Mouse (Mus musculus) heart, embryonic 11.5 days (tissue): ENCODE measurements around the gene Zbtb22. TPM values are rescaled to one million over a fixed set of nuclear protein-coding genes. Genes with fewer than 3 reads are reported as not detected.

Source experiments
- ATAC-seq: fragments of 200-750 bp; cut with Nextera tagmentation; replicated peaks from 2 replicates; pipeline ENCODE4 v1.8.0; 2017; ENCODE audit warnings: moderate library complexity; ENCODE audit not compliant: insufficient number of reproducible peaks, low FRiP score, low TSS enrichment
- H3K27ac ChIP-seq: fragments of 300-500 bp; sonication (generic); 2 replicates; pipeline ENCODE4 v1.5.1; 2014; ENCODE audit warnings: mild to moderate bottlenecking, low read depth, low read length
- H3K27me3 ChIP-seq: fragments of 300-500 bp; sonication (generic); 2 replicates; pipeline ENCODE4 v1.6.1; 2014; ENCODE audit warnings: mild to moderate bottlenecking, low read length, mixed read lengths; ENCODE audit not compliant: control insufficient read depth, insufficient read depth
- H3K36me3 ChIP-seq: fragments of 300-500 bp; sonication (generic); 2 replicates; pipeline ENCODE4 v1.6.1; 2014; ENCODE audit warnings: mild to moderate bottlenecking, low read length, moderate library complexity, mixed read lengths; ENCODE audit not compliant: control insufficient read depth, insufficient read depth
- H3K4me1 ChIP-seq: fragments of 300-500 bp; sonication (generic); 2 replicates; pipeline ENCODE4 v1.6.1; 2014; ENCODE audit warnings: low read length; ENCODE audit not compliant: control insufficient read depth, insufficient read depth
- H3K4me2 ChIP-seq: fragments of 300-500 bp; sonication (generic); 2 replicates; pipeline ENCODE4 v1.6.1; 2014; ENCODE audit warnings: mild to moderate bottlenecking, moderate library complexity
- H3K4me3 ChIP-seq: fragments of 300-500 bp; sonication (generic); 2 replicates; pipeline ENCODE4 v1.5.1; 2014; ENCODE audit warnings: low read depth, low read length
- H3K9ac ChIP-seq: fragments of 300-500 bp; sonication (generic); 2 replicates; pipeline ENCODE4 v1.6.1; 2014; ENCODE audit warnings: mild to moderate bottlenecking, low read depth, low read length, moderate library complexity
- H3K9me3 ChIP-seq: fragments of 300-500 bp; sonication (generic); replicated peaks from 2 replicates; pipeline ENCODE4 v1.6.1; 2016; ENCODE audit warnings: low read length; ENCODE audit not compliant: control insufficient read depth
- WGBS: fragments of 180-500 bp; shearing (Covaris S2); extraction: QIAGEN DNeasy Blood & Tissue Kit; methylation state at CpG from one replicate; pipeline ENCODE4 v1.1.7; 2014; ENCODE audit not compliant: insufficient replicate concordance; 5-methylcytosine and 5-hydroxymethylcytosine counted together
- microRNA-seq: library from miRNA; unstranded; fragments of <30 nt; microRNA quantifications from one replicate; pipeline ENCODE4, GENCODE M21; 2016; ENCODE audit warnings: borderline number of aligned reads
- polyA plus RNA-seq: library from polyadenylated mRNA; unstranded; fragments of >200 nt; fragmentation: Nextera tagmentation; extraction: Ambion mirVana; gene quantifications from 2 replicates; pipeline ENCODE4 v1.2.1, GENCODE M21; 2014

Zbtb22 gene
- polyA plus RNA-seq, 1 experiment from 2014 or later, result 7.8 TPM

DNA sequence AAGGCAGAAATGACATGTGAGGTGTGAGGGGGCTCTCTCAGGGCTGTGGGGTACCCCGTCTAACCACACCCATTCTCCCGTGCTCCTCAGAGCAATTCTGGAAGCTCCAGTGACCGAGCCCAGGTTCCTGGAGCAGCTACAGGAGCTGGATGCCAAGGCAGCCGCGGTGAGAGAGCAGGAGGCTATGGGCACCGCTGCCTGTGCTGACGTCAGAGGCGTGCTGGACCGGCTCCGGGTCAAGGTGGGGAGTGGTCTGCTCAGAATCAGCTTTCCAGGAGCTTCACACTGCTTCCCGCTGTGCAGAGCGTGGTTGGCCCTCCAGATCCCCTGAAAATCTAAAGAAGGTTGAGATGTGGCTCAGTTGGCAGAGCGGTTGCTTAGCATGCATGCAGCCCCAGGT, 43.4 kb downstream of the Zbtb22 start:
- Histone ChIP-seq H3K4me3 (no peak overlapping the region), H3K27me3 (no peaks in the 10 kb centered on the region), H3K9ac (no peak overlapping the region), H3K4me1 (peaks cover 12% of the 10 kb centered on the region), H3K27ac (no peak overlapping the region), H3K4me2 (no peak overlapping the region), H3K36me3 (peaks cover 7% of the 10 kb centered on the region; the same call in 1 of the 2 replicates), H3K9me3 (no peaks in the 10 kb centered on the region)
- no peak for ATAC-seq
- WGBS, result 96% methylated on average over 13 of the region's 13 CpGs

DNA sequence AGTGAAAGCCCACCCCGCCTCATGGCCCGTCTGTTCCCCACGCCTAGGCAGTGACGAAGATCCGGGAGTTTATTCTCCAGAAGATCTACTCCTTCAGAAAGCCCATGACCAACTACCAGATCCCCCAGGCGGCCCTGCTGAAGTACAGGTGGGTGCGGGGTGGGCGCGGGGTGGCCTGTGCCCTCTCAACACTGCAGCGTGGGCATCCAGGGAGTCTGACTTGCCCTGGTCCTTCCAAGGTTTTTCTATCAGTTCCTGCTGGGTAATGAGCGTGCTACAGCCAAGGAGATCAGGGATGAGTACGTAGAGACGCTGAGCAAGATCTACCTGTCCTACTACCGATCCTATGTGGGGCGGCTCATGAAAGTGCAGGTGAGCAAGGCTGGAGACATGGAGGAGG, 44.2 kb downstream of the Zbtb22 start:
- WGBS, result 90% methylated on average over 15 of the region's 15 CpGs
- Histone ChIP-seq H3K36me3 (peaks cover 6% of the 10 kb centered on the region; the same call in 1 of the 2 replicates), H3K27ac (no peak overlapping the region), H3K4me2 (no peak overlapping the region), H3K4me1 (peaks cover 6% of the 10 kb centered on the region), H3K9me3 (no peaks in the 10 kb centered on the region), H3K27me3 (no peaks in the 10 kb centered on the region), H3K4me3 (no peak overlapping the region), H3K9ac (no peak overlapping the region)
- ATAC-seq, result no peak

DNA sequence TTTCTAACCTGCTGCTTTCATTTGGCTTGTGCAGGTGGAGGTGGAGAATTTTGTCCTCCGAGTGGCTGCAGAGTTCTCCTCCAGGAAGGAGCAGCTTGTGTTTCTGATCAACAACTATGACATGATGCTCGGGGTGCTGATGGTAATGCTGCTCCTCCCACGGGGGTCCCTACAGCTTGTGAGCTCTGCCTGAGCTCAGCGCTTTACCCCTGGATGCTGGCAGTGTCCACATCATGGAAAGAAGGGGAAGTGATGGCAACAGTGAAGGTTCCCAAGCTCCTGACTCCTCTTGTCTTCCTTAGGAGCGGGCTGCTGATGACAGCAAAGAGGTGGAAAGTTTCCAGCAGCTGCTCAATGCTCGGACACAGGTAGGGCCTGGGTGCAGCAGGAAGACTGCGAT, 47.2 kb downstream of the Zbtb22 start:
- WGBS, result 89% methylated on average over 7 of the region's 7 CpGs
- H3K36me3 ChIP-seq, result peaks cover 6% of the 10 kb centered on the region; the same call in 1 of the 2 replicates
- no peaks in the 10 kb centered on the region for H3K9me3 ChIP-seq

DNA sequence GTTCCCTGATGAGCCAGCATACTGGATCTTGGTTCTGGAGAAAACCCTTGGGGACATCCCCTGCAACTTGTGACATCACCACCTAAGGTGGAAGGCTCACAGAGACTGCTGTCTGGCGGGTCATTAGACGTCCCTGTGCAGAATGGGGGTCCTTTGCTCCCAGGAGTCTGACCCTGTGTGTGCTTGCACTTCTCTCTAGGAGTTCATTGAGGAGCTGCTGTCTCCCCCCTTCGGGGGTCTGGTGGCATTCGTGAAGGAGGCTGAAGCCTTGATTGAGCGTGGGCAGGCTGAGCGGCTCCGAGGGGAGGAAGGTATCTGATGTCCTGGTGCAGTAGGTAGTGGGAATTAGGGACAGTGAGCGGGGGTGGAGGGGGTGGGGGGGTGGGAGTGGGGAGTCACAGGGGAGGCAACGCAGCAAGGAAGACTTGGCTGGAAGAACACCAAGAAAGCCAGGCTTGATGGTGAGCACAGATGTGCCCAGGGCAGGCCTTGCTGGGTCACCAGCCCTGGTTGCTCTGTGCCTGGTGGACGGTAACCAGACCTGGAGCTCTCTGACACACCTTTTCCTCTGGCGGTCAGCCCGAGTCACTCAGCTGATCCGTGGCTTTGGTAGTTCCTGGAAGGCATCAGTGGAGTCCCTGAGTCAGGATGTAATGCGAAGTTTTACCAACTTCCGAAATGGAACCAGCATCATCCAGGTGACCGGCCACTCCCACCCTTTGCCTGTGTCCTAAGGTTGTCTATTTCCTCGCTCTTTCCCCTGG, 49.6 kb downstream of the Zbtb22 start:
- WGBS, result 88% methylated on average over 17 of the region's 17 CpGs
- Histone ChIP-seq H3K4me3 (no peak overlapping the region), H3K4me2 (no peak overlapping the region), H3K9ac (no peak overlapping the region), H3K36me3 (peaks cover 6% of the 10 kb centered on the region; the same call in 1 of the 2 replicates), H3K27ac (no peak overlapping the region), H3K27me3 (no peaks in the 10 kb centered on the region), H3K4me1 (no peaks in the 10 kb centered on the region), H3K9me3 (no peaks in the 10 kb centered on the region)
- no peak for ATAC-seq

More for the DNA sequence above, 47.2 kb downstream of the Zbtb22 start:
- no peaks in the 10 kb centered on the region for H3K27me3 ChIP-seq
- H3K4me3 ChIP-seq, result no peak overlapping the region
- no peak for ATAC-seq
- no peak overlapping the region for H3K9ac ChIP-seq
- no peak overlapping the region for H3K4me2 ChIP-seq
- H3K4me1 ChIP-seq, result no peaks in the 10 kb centered on the region
- H3K27ac ChIP-seq, result no peak overlapping the region

DNA sequence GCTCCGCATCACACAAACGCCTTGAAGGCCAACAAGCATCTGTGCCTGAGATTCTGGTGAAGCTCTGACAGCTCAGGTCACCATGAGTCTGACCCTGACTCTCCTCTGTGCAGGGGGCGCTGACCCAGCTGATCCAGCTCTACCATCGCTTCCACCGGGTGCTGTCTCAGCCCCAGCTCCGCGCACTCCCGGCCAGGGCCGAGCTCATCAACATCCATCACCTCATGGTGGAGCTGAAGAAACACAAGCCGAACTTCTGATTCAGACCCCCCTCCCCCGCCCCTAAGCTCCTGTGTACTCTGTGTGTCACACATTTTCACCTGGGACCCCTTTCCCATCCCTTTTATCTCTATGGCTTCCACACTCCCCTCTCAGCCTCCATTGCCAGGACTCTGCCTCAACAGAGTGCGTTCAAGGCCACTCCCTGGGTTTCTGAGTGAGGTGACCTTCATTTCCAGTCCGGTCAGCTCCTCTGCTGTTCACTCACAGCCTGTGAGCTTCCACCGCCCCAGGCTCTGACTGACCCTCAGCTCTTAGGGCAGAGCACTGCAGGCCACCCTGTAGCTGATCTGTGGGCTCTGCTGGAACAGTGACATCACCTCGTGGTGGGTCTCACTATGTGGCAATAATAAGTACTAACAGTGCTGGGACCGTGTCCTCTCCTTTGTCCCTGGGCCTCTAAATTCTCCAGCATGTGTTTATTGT, 50.3 kb downstream of the Zbtb22 start:
- H3K36me3 ChIP-seq, result peaks cover 6% of the 10 kb centered on the region; the same call in 1 of the 2 replicates
- no peak for ATAC-seq
- H3K4me1 ChIP-seq, result no peaks in the 10 kb centered on the region
- 85% methylated on average over 16 of the region's 16 CpGs for WGBS
- H3K27me3 ChIP-seq, result no peaks in the 10 kb centered on the region
- no peak overlapping the region for H3K4me3 ChIP-seq
- no peak overlapping the region for H3K4me2 ChIP-seq
- no peak overlapping the region for H3K27ac ChIP-seq
- H3K9me3 ChIP-seq, result no peaks in the 10 kb centered on the region
- no peak overlapping the region for H3K9ac ChIP-seq

DNA sequence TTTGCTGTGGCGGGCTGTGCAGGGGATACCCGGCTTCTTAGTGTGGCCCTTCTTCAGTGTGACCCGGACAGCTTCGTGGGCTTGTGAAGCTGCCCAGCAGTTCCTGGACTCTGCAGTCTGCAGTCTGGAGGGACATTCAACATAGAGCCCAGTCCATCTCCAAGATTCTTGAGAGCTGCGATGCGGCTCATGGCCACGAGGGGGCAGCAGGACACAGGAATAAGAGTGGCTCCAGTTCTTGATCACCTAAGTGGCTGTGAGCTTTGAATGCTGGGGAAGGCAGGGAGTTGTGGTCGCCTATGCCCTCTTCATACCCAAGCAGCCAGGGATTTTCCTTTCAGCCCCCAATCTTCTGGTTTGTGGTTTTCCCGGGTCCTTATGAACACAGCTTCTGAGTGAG, 52.8 kb downstream of the Zbtb22 start:
- 3% methylated on average over 9 of the region's 9 CpGs for WGBS
- ATAC-seq, result peak; percentile 40; the same call in 1 of the 2 replicates
- H3K27ac ChIP-seq, result no peak overlapping the region
- no peaks in the 10 kb centered on the region for H3K9me3 ChIP-seq
- no peak overlapping the region for H3K4me3 ChIP-seq
- no peaks in the 10 kb centered on the region for H3K4me1 ChIP-seq
- no peak overlapping the region for H3K9ac ChIP-seq
- peaks cover under 1% of the 10 kb centered on the region; the same call in 1 of the 2 replicates for H3K36me3 ChIP-seq
- no peaks in the 10 kb centered on the region for H3K27me3 ChIP-seq
- no peak overlapping the region for H3K4me2 ChIP-seq

Small RNAs within 50 kb of the gene (microRNA-seq; reads per million reads assigned to microRNA genes)
- not detected for gene Gm27740

Other genes starting within 250 kb of the Zbtb22 start
- gene Hnrnpm, start 229.0 kb upstream of the Zbtb22 start, polyA plus RNA-seq, result 278 and 323 TPM in 2 replicates
- gene March2, start 197.2 kb upstream of the Zbtb22 start, polyA plus RNA-seq, result 73.6 and 83.2 TPM in 2 replicates
- gene Rab11b, start 155.4 kb upstream of the Zbtb22 start, polyA plus RNA-seq, result 254 and 285 TPM in 2 replicates
- 7.6 and 10.5 TPM in 2 replicates for gene Angptl4, start 134.1 kb upstream of the Zbtb22 start, polyA plus RNA-seq
- 30.1 and 43.2 TPM in 2 replicates for gene Kank3, start 105.4 kb upstream of the Zbtb22 start, polyA plus RNA-seq
- 654 and 701 TPM in 2 replicates for gene Rps28, start 91.3 kb upstream of the Zbtb22 start, polyA plus RNA-seq
- gene Ndufa7, start 91.3 kb upstream of the Zbtb22 start, polyA plus RNA-seq, result 457 and 481 TPM in 2 replicates
- 60.8 and 63.9 TPM in 2 replicates for gene Cd320, start 72.8 kb upstream of the Zbtb22 start, polyA plus RNA-seq
- gene Gm7029, start 42.1 kb upstream of the Zbtb22 start, polyA plus RNA-seq, result not detected in 2 replicates
- gene Kifc1, start 25.2 kb upstream of the Zbtb22 start, polyA plus RNA-seq, result 8.1 and 11.8 TPM in 2 replicates
- not detected in 2 replicates for gene Platr17, start 10.8 kb upstream of the Zbtb22 start, polyA plus RNA-seq
- gene Daxx, start 6.5 kb upstream of the Zbtb22 start, polyA plus RNA-seq, result 26.4 and 37.0 TPM in 2 replicates
- 22.0 and 23.4 TPM in 2 replicates for gene Tapbp, start within 50 bp of the Zbtb22 start, polyA plus RNA-seq
- gene Rgl2, start 13.6 kb downstream of the Zbtb22 start, polyA plus RNA-seq, result 25.8 and 27.8 TPM in 2 replicates
- 147 and 151 TPM in 2 replicates for gene Pfdn6, start 24.4 kb downstream of the Zbtb22 start, polyA plus RNA-seq
- 18.3 and 19.7 TPM in 2 replicates for gene Wdr46, start 24.8 kb downstream of the Zbtb22 start, polyA plus RNA-seq
- gene B3galt4, start 35.6 kb downstream of the Zbtb22 start, polyA plus RNA-seq, result 2.8 and 5.9 TPM in 2 replicates
- gene Vps52, start 39.9 kb downstream of the Zbtb22 start, polyA plus RNA-seq, result 28.1 and 29.5 TPM in 2 replicates
- 1,135 and 1,150 TPM in 2 replicates for gene Rps18, start 40.1 kb downstream of the Zbtb22 start, polyA plus RNA-seq
- 13.8 and 13.9 TPM in 2 replicates for gene H2-K1, start 84.4 kb downstream of the Zbtb22 start, polyA plus RNA-seq
- gene Ring1, start 108.8 kb downstream of the Zbtb22 start, polyA plus RNA-seq, result 3.9 and 4.4 TPM in 2 replicates
- gene H2-Ke6, start 112.2 kb downstream of the Zbtb22 start, polyA plus RNA-seq, result 29.4 and 35.5 TPM in 2 replicates
- 61.4 and 67.2 TPM in 2 replicates for gene Slc39a7, start 115.8 kb downstream of the Zbtb22 start, polyA plus RNA-seq
- 13.8 and 14.6 TPM in 2 replicates for gene Rxrb, start 115.9 kb downstream of the Zbtb22 start, polyA plus RNA-seq
- gene Col11a2, start 123.5 kb downstream of the Zbtb22 start, polyA plus RNA-seq, result 0.31 and 0.70 TPM in 2 replicates
- 0.34 and 1.2 TPM in 2 replicates for gene H2-Oa, start 176.4 kb downstream of the Zbtb22 start, polyA plus RNA-seq
- gene H2-DMa, start 203.6 kb downstream of the Zbtb22 start, polyA plus RNA-seq, result 6.2 and 8.1 TPM in 2 replicates
- 59.7 and 105 TPM in 2 replicates for gene Brd2, start 206.7 kb downstream of the Zbtb22 start, polyA plus RNA-seq
- gene H2-DMb2, start 227.4 kb downstream of the Zbtb22 start, polyA plus RNA-seq, result 0.20 TPM in 1 of 2 replicates, not detected in the other
- 0.27 and 0.29 TPM in 2 replicates for gene H2-DMb1, start 237.2 kb downstream of the Zbtb22 start, polyA plus RNA-seq